Mouse (Mus musculus): Measurements from ENCODE around the gene Mxra8. TPM values are rescaled to one million over a fixed set of nuclear protein-coding genes. Genes with fewer than 3 reads are reported as not detected.

Gene Mxra8
- polyA plus RNA-seq, 1 experiment = 1,263 TPM

- 55% methylated on average over 8 of the region's 8 CpGs for WGBS
- H3K4me3 ChIP-seq (replicated peaks; ENCODE audit: extremely low read depth, low read depth, low read length) = peak overlapping the region; percentile 89
- DNase-seq = no peak
- H3K4me1 ChIP-seq (ENCODE audit: control insufficient read depth, insufficient read depth, low read length) = peaks cover 21% of the 10 kb centered on the region
- TF ChIP-seq POLR2A (IDR thresholded peaks at IDR 0.05; ENCODE audit: borderline replicate concordance, extremely low read depth, low read depth, low read length) (no peak), CTCF (IDR thresholded peaks at IDR 0.05; ENCODE audit: insufficient read depth, low read length) (no peak)
These were observed 53.8 kb downstream of the Mxra8 start for GRCm38 (mm10) chr4:155893212-155893690.

Other genes with a start within 250 kb of the Mxra8 start
- gene Slc35e2, start 238.3 kb upstream of the Mxra8 start, polyA plus RNA-seq (2012; rRNA removed) = 5.2 and 6.6 TPM in 2 replicates
- 21.3 and 29.1 TPM in 2 replicates for gene Cdk11b, start 214.8 kb upstream of the Mxra8 start, polyA plus RNA-seq (2012; rRNA removed)
- not detected in 2 replicates for gene Gm10563, start 194.3 kb upstream of the Mxra8 start, polyA plus RNA-seq (2012; rRNA removed)
- gene Mmp23, start 186.3 kb upstream of the Mxra8 start, polyA plus RNA-seq (2012; rRNA removed) = 30.8 and 42.7 TPM in 2 replicates
- 90.1 and 92.0 TPM in 2 replicates for gene Mib2, start 170.5 kb upstream of the Mxra8 start, polyA plus RNA-seq (2012; rRNA removed)
- gene Fndc10, start 145.3 kb upstream of the Mxra8 start, polyA plus RNA-seq (2012; rRNA removed) = 10.6 and 11.8 TPM in 2 replicates
- 103 and 128 TPM in 2 replicates for gene Ssu72, start 134.9 kb upstream of the Mxra8 start, polyA plus RNA-seq (2012; rRNA removed)
- gene Tmem240, start 104.9 kb upstream of the Mxra8 start, polyA plus RNA-seq (2012; rRNA removed) = 1.6 and 1.8 TPM in 2 replicates
- 44.5 and 48.4 TPM in 2 replicates for gene Atad3a, start 78.6 kb upstream of the Mxra8 start, polyA plus RNA-seq (2012; rRNA removed)
- 9.2 and 11.8 TPM in 2 replicates for gene Vwa1, start 65.0 kb upstream of the Mxra8 start, polyA plus RNA-seq (2012; rRNA removed)
- gene Tmem88b, start 53.8 kb upstream of the Mxra8 start, polyA plus RNA-seq (2012; rRNA removed) = 0.38 and 0.52 TPM in 2 replicates
- gene Ankrd65, start 49.2 kb upstream of the Mxra8 start, polyA plus RNA-seq (2012; rRNA removed) = 15.7 and 17.3 TPM in 2 replicates
- 36.9 and 40.0 TPM in 2 replicates for gene Mrpl20, start 36.8 kb upstream of the Mxra8 start, polyA plus RNA-seq (2012; rRNA removed)
- 59.8 and 62.5 TPM in 2 replicates for gene Ccnl2, start 27.2 kb upstream of the Mxra8 start, polyA plus RNA-seq (2012; rRNA removed)
- 120 and 151 TPM in 2 replicates for gene Aurkaip1, start 8.4 kb upstream of the Mxra8 start, polyA plus RNA-seq (2012; rRNA removed)
- 128 and 159 TPM in 2 replicates for gene Dvl1, start 7.7 kb downstream of the Mxra8 start, polyA plus RNA-seq (2012; rRNA removed)
- gene Tas1r3, start 23.7 kb downstream of the Mxra8 start, polyA plus RNA-seq (2012; rRNA removed) = 1.6 TPM in 2 replicates
- gene Cptp, start 29.8 kb downstream of the Mxra8 start, polyA plus RNA-seq (2012; rRNA removed) = 30.3 and 33.3 TPM in 2 replicates
- gene Ints11, start 29.9 kb downstream of the Mxra8 start, polyA plus RNA-seq (2012; rRNA removed) = 26.7 and 27.3 TPM in 2 replicates
- gene Pusl1, start 52.1 kb downstream of the Mxra8 start, polyA plus RNA-seq (2012; rRNA removed) = 82.2 and 88.0 TPM in 2 replicates
- 48.3 and 50.7 TPM in 2 replicates for gene Acap3, start 52.1 kb downstream of the Mxra8 start, polyA plus RNA-seq (2012; rRNA removed)
- gene Ube2j2, start 104.2 kb downstream of the Mxra8 start, polyA plus RNA-seq (2012; rRNA removed) = 62.0 and 65.4 TPM in 2 replicates
- 22.1 and 23.1 TPM in 2 replicates for gene C1qtnf12, start 122.6 kb downstream of the Mxra8 start, polyA plus RNA-seq (2012; rRNA removed)
- gene B3galt6, start 153.0 kb downstream of the Mxra8 start, polyA plus RNA-seq (2012; rRNA removed) = 6.1 and 7.4 TPM in 2 replicates
- 54.3 and 63.6 TPM in 2 replicates for gene Sdf4, start 153.2 kb downstream of the Mxra8 start, polyA plus RNA-seq (2012; rRNA removed)
- 5.4 and 7.3 TPM in 2 replicates for gene Tnfrsf4, start 174.2 kb downstream of the Mxra8 start, polyA plus RNA-seq (2012; rRNA removed)
- 4.3 and 5.2 TPM in 2 replicates for gene Tnfrsf18, start 186.5 kb downstream of the Mxra8 start, polyA plus RNA-seq (2012; rRNA removed)
- 5.8 and 7.2 TPM in 2 replicates for gene Ttll10, start 219.7 kb downstream of the Mxra8 start, polyA plus RNA-seq (2012; rRNA removed)

All from lung, adult 2 months (tissue).